Mouse (Mus musculus) B cell, adult 67 days (primary cell): ENCODE data around the gene Xrra1. TPM values are rescaled to one million over a fixed set of nuclear protein-coding genes. Genes with fewer than 3 reads are reported as not detected.

ENCODE experiments used
- total RNA-seq, 2 experiments: library from RNA; stranded (reverse); gene quantifications; 4 replicates each; pipeline ENCODE4 v1.2.4; 2023

Xrra1 gene
- total RNA-seq: not detected

GRCm38 (mm10) chr7:99858813-99859585, at the start of gene Xrra1:
Gene Xrra1, plus strand, starts transcription at chr7:99859116.

GRCm38 (mm10) chr7:99828083-99828570, 30.8 kb upstream of the Xrra1 start, which contains the start of gene Neu3:
Gene Neu3, minus strand, starts transcription at chr7:99828417.

GRCm38 (mm10) chr7:99863362-99863761, 4.4 kb downstream of the Xrra1 start, which contains the start of gene Spcs2:
Gene Spcs2, minus strand, starts transcription at chr7:99863462.

Other genes starting within 250 kb of the Xrra1 start
- under 1 TPM in 1 of 2 experiments, not detected in 1; 0.29 TPM for gene Tpbgl, start 232.0 kb upstream of the Xrra1 start, total RNA-seq
- gene Slco2b1, start 147.8 kb upstream of the Xrra1 start, total RNA-seq: 1 to 10 TPM in 1 of 2 experiments, under 1 TPM in 1; 0.15 to 1.5 TPM
- not detected for gene Olfr520, start 128.8 kb upstream of the Xrra1 start, total RNA-seq
- not detected for gene Olfr521, start 95.6 kb upstream of the Xrra1 start, total RNA-seq
- gene Neu3, start 30.7 kb upstream of the Xrra1 start, total RNA-seq: 1 to 10 TPM; 2.6 TPM
- gene Spcs2, start 4.3 kb downstream of the Xrra1 start, total RNA-seq: 100 to 1,000 TPM; 103 to 106 TPM
- gene Rnf169, start 121.3 kb downstream of the Xrra1 start, total RNA-seq: 10 to 100 TPM; 31.5 to 41.1 TPM
- gene Chrdl2, start 147.1 kb downstream of the Xrra1 start, total RNA-seq: not detected